Mouse (Mus musculus) liver, postnatal 0 days (tissue): ENCODE data around the gene Rsl24d1. TPM values are rescaled to one million over a fixed set of nuclear protein-coding genes. Genes with fewer than 3 reads are reported as not detected.

Experiments used
- ATAC-seq: fragments of 200-750 bp; cut with Nextera tagmentation; 2 replicates; pipeline ENCODE4 v1.8.0; 2017; ENCODE audit warnings: mild to moderate bottlenecking, moderate library complexity
- DNase-seq: peaks from one replicate; pipeline ENCODE4 v3.0.0-alpha.2; 2016
- H3K27ac ChIP-seq: fragments of 300-500 bp; sonication (generic); 2 replicates; pipeline ENCODE4 v1.5.1; 2014; ENCODE audit warnings: antibody characterized with exemption, moderate library complexity, mild to moderate bottlenecking, low read depth
- H3K27me3 ChIP-seq: fragments of 300-500 bp; sonication (generic); 2 replicates; pipeline ENCODE4 v1.6.1; 2014; ENCODE audit warnings: low read length, control low read depth, mixed read lengths; ENCODE audit not compliant: insufficient read depth
- H3K36me3 ChIP-seq: fragments of 300-500 bp; sonication (generic); replicated peaks from 2 replicates; pipeline ENCODE4 v1.6.1; 2014; ENCODE audit warnings: mild to moderate bottlenecking, control low read depth, low read length, moderate library complexity, mixed read lengths; ENCODE audit not compliant: insufficient read depth
- H3K4me1 ChIP-seq: fragments of 300-500 bp; sonication (generic); 2 replicates; pipeline ENCODE4 v1.6.1; 2014; ENCODE audit warnings: antibody characterized with exemption, mild to moderate bottlenecking, control low read depth; ENCODE audit not compliant: insufficient read depth
- H3K4me2 ChIP-seq: fragments of 300-500 bp; sonication (generic); 2 replicates; pipeline ENCODE4 v1.6.1; 2014; ENCODE audit warnings: low read depth, mild to moderate bottlenecking, low read length, moderate library complexity, mixed read lengths
- H3K4me3 ChIP-seq: fragments of 300-500 bp; sonication (generic); 2 replicates; pipeline ENCODE4 v1.5.1; 2014; ENCODE audit warnings: low read depth, low read length
- H3K9ac ChIP-seq: fragments of 300-500 bp; sonication (generic); replicated peaks from 2 replicates; pipeline ENCODE4 v1.6.1; 2014; ENCODE audit warnings: mild to moderate bottlenecking, moderate library complexity
- H3K9me3 ChIP-seq: fragments of 300-500 bp; sonication (generic); 2 replicates; pipeline ENCODE4 v1.6.1; 2016; ENCODE audit warnings: mild to moderate bottlenecking, control low read depth, low read length, mixed read lengths
- CTCF ChIP-seq: sonication (generic); IDR thresholded peaks from 2 replicates; pipeline ENCODE4 v1.5.1; 2016; ENCODE audit warnings: antibody characterized with exemption, low read depth
- EP300 ChIP-seq: IDR thresholded peaks from 2 replicates; pipeline ENCODE4 v1.6.1; 2016; ENCODE audit warnings: antibody characterized with exemption, low read depth, mild to moderate bottlenecking
- whole genome bisulfite sequencing: fragments of 180-500 bp; shearing (Covaris S2); extraction: QIAGEN DNeasy Blood & Tissue Kit; methylation state at CpG from one replicate; pipeline ENCODE4 v1.1.7; 2014; ENCODE audit not compliant: insufficient replicate concordance; 5-methylcytosine and 5-hydroxymethylcytosine counted together
- polyA plus RNA-seq: library from polyadenylated mRNA; unstranded; fragments of >200 nt; fragmentation: Nextera tagmentation; extraction: Ambion mirVana; gene quantifications from 2 replicates; pipeline ENCODE4 v1.2.1, GENCODE M21; 2015

Gene Rsl24d1
- polyA plus RNA-seq, 1 experiment from 2014 or later, result 41.4 TPM

DNA sequence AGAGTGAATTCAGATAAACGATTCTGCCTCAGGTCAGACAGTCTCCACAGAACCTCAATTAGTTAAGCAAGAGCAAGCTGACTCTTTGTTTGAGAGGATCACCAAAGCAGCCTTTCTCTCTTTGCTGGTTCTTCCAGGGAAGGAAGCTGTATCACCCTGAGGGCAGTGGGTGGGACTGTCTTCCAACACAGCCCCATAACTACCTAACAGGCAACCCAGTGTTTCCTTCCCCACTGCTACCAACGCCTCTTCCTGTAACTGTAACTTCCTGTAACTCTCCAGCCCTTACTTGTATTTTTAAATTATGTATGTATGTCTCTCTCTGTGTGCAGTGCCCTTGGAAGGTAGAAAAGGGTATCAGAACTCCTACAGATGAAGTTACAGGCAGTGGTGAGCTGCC is 14.2 kb downstream of the Rsl24d1 start:
- Histone ChIP-seq H3K4me2 (no peak overlapping the region), H3K36me3 (peaks cover 44% of the 10 kb centered on the region), H3K9me3 (no peaks in the 10 kb centered on the region), H3K4me1 (peaks cover 3% of the 10 kb centered on the region; the same call in 1 of the 2 replicates), H3K9ac (no peak overlapping the region), H3K27ac (peak overlapping the region; percentile 48), H3K4me3 (no peak overlapping the region), H3K27me3 (no peaks in the 10 kb centered on the region)
- no peak for DNase-seq
- TF ChIP-seq CTCF (no peak), EP300 (no peak)
- 59% methylated on average over 2 of the region's 2 CpGs for WGBS
- ATAC-seq, result no peak

DNA sequence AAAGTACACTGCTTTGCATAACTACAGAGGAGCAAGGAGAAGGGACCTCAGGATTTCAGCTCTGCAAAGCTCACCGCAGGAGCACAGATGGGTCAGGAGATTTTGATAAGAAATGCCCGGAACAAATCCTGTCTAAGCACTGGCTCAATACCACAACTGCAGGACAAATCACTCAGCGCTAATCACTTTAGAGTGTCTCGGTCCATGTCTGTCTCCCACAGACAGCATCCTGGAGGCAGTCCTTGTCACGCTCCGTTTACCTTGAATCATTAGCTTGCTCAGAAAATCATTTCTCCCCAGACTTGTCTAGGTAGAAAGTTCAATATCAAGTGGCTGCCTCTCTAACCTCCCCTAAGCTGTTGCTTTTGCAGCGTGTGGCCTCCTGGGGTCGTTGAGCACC is 16.6 kb downstream of the Rsl24d1 start:
- WGBS, result 85% methylated on average over 8 of the region's 8 CpGs
- DNase-seq (no peak), ATAC-seq (no peak)
- H3K27ac ChIP-seq, result no peak overlapping the region
- H3K4me1 ChIP-seq, result peaks cover 3% of the 10 kb centered on the region; the same call in 1 of the 2 replicates
- TF ChIP-seq EP300 (no peak), CTCF (no peak)
- no peak overlapping the region for H3K9ac ChIP-seq
- peaks cover 29% of the 10 kb centered on the region for H3K36me3 ChIP-seq
- no peak overlapping the region for H3K4me3 ChIP-seq
- no peak overlapping the region; the same call in 1 of the 2 replicates for H3K4me2 ChIP-seq
- H3K9me3 ChIP-seq, result no peaks in the 10 kb centered on the region
- no peaks in the 10 kb centered on the region for H3K27me3 ChIP-seq

DNA sequence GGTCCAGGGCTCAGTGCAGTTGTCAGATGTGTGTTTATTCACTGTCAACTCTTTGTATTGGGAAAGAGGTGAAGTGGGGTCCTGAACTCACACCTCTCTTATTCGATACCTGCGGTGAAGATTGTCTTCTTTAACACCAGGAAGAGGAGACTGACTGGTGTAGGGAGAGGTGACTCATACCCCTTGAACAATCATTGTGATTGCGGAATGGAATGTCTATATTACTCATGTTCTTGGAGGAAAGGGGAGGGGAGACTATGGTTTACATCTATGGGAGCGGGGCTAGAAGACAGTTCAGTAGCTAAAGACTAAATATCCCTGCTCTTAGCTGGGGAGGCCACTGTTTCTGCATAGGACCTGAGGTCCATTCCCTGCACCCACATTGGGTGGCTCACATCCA is 17.3 kb downstream of the Rsl24d1 start:
- H3K27me3 ChIP-seq, result no peaks in the 10 kb centered on the region
- 85% methylated on average over 4 of the region's 4 CpGs for WGBS
- H3K36me3 ChIP-seq, result peaks cover 22% of the 10 kb centered on the region
- H3K9ac ChIP-seq, result no peak overlapping the region
- DNase-seq (no peak), ATAC-seq (no peak)
- peaks cover 3% of the 10 kb centered on the region; the same call in 1 of the 2 replicates for H3K4me1 ChIP-seq
- no peak overlapping the region for H3K27ac ChIP-seq
- no peaks in the 10 kb centered on the region for H3K9me3 ChIP-seq
- H3K4me3 ChIP-seq, result no peak overlapping the region
- TF ChIP-seq EP300, result no peak
- no peak for TF ChIP-seq CTCF
- H3K4me2 ChIP-seq, result 0 out of 2 replicates have a peak overlapping the region, but pooled peaks have one; percentile 26

DNA sequence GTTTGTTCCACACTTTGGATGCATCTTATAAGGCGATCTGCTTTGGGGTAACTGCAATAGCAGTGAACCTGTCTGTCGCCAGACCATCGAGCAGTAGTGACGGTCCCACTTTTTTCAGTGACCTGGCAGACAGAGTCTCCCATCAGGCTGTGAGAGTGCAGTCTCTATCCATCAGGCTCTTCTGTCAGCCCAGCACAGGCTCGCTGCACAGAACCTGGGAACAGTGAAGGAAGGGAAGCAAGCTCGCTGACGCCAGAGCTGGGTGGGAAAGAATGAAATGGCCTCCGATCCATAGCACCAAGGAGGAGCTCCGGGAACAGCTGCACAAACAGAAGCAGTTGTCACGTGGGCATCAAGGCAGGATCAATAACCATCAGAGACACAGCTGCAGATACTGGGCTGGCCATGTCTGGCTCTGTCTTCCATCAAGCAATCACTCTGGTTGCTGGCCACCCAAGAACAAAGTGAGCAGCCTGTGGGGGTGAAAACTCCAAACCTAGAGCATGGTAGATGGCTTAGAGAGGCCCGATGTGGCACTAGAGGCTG is 24.2 kb downstream of the Rsl24d1 start:
- Histone ChIP-seq H3K4me3 (no peak overlapping the region), H3K9me3 (no peaks in the 10 kb centered on the region), H3K27me3 (no peaks in the 10 kb centered on the region), H3K9ac (no peak overlapping the region), H3K4me1 (no peaks in the 10 kb centered on the region), H3K4me2 (no peak overlapping the region), H3K36me3 (no peaks in the 10 kb centered on the region), H3K27ac (no peak overlapping the region)
- ATAC-seq, result no peak
- TF ChIP-seq EP300 (no peak), CTCF (no peak)
- WGBS, result 56% methylated on average over 11 of the region's 11 CpGs
- DNase-seq, result no peak

DNA sequence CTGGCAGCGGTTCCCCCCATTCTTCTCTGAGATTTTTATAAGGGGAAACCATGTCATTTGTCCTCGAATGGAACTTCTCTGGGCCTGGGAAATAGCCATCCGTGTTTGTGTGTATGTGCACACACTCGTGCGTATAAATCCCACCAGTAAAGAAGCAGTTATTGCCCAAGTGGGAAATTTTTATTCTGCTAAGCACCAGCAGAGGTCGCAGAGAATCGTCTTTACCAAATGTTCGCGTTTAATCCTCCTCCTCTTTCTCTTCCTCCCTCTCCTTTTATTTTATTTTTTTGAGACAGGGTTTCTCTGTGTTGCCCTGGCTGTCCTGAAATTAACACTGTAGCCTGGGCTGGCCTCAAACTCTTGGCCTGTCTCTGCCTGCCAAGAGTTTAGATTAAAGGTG is 41.1 kb downstream of the Rsl24d1 start:
- no peaks in the 10 kb centered on the region for H3K9me3 ChIP-seq
- ATAC-seq (no peak), DNase-seq (no peak)
- TF ChIP-seq CTCF (0 out of 2 replicates have a peak, but pooled peaks have one; percentile 5), EP300 (no peak)
- no peaks in the 10 kb centered on the region for H3K36me3 ChIP-seq
- no peak overlapping the region for H3K4me3 ChIP-seq
- no peak overlapping the region for H3K27ac ChIP-seq
- WGBS, result 54% methylated on average over 9 of the region's 9 CpGs
- no peaks in the 10 kb centered on the region for H3K4me1 ChIP-seq
- H3K9ac ChIP-seq, result no peak overlapping the region
- H3K4me2 ChIP-seq, result no peak overlapping the region
- H3K27me3 ChIP-seq, result no peaks in the 10 kb centered on the region

DNA sequence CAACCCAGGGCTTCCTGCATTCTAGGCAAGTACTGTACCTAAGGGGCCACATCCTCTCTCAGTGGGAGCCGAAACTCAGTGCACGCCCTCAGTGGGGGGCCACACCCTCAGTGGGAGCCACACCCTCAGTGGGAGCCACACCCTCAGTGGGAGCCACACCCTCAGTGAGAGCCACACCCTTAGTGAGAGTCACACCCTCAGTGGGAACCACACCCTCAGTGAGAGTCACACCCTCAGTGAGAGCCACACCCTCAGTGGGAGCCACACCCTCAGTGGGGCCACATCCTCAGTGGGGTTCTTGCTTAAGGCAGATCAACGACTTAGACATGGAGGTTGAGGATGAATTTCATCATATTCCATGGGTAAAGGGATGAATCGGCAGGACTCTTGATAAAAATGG is 44.7 kb downstream of the Rsl24d1 start:
- no peak overlapping the region for H3K9ac ChIP-seq
- no peak overlapping the region for H3K27ac ChIP-seq
- no peaks in the 10 kb centered on the region for H3K4me1 ChIP-seq
- no peaks in the 10 kb centered on the region for H3K27me3 ChIP-seq
- H3K4me3 ChIP-seq, result no peak overlapping the region
- ATAC-seq (no peak), DNase-seq (peak; percentile 16)
- H3K9me3 ChIP-seq, result no peaks in the 10 kb centered on the region
- 71% methylated on average over 4 of the region's 4 CpGs for WGBS
- TF ChIP-seq EP300 (no peak), CTCF (no peak)
- no peaks in the 10 kb centered on the region for H3K36me3 ChIP-seq
- H3K4me2 ChIP-seq, result no peak overlapping the region
